Mouse (Mus musculus) liver, embryonic 12.5 days (tissue): ENCODE results near the gene Prss35. TPM values are rescaled to one million over a fixed set of nuclear protein-coding genes. Genes with fewer than 3 reads are reported as not detected.

Experiments used
- ATAC-seq: fragments of 200-750 bp; cut with Nextera tagmentation; 2 replicates; pipeline ENCODE4 v1.8.0; 2017; ENCODE audit warnings: moderate number of reproducible peaks, mild to moderate bottlenecking, moderate library complexity
- H3K27ac ChIP-seq: fragments of 300-500 bp; sonication (generic); 2 replicates; pipeline ENCODE4 v1.5.1; 2016; ENCODE audit warnings: mild to moderate bottlenecking
- H3K27me3 ChIP-seq: fragments of 300-500 bp; sonication (generic); replicated peaks from 2 replicates; pipeline ENCODE4 v1.6.1; 2016; ENCODE audit warnings: mild to moderate bottlenecking, moderate library complexity
- H3K36me3 ChIP-seq: fragments of 300-500 bp; sonication (generic); 2 replicates; pipeline ENCODE4 v1.6.1; 2016; ENCODE audit warnings: mild to moderate bottlenecking, moderate library complexity
- H3K4me1 ChIP-seq: fragments of 300-500 bp; sonication (generic); 2 replicates; pipeline ENCODE4 v1.6.1; 2016
- H3K4me2 ChIP-seq: fragments of 300-500 bp; sonication (generic); 2 replicates; pipeline ENCODE4 v1.6.1; 2016; ENCODE audit warnings: mild to moderate bottlenecking, moderate library complexity
- H3K4me3 ChIP-seq: fragments of 300-500 bp; sonication (generic); 2 replicates; pipeline ENCODE4 v1.5.1; 2016; ENCODE audit warnings: mild to moderate bottlenecking, moderate library complexity
- H3K9ac ChIP-seq: fragments of 300-500 bp; sonication (generic); 2 replicates; pipeline ENCODE4 v1.6.1; 2016; ENCODE audit warnings: mild to moderate bottlenecking, moderate library complexity
- H3K9me3 ChIP-seq: fragments of 300-500 bp; sonication (generic); replicated peaks from 2 replicates; pipeline ENCODE4 v1.6.1; 2016; ENCODE audit warnings: mild to moderate bottlenecking, moderate library complexity
- WGBS: fragments of 180-500 bp; shearing (Covaris S2); methylation state at CpG from one replicate; pipeline ENCODE4 v1.1.7; 2016; ENCODE audit not compliant: insufficient replicate concordance; 5-methylcytosine and 5-hydroxymethylcytosine counted together
- polyA plus RNA-seq: library from polyadenylated mRNA; unstranded; fragments of >200 nt; fragmentation: Nextera tagmentation; extraction: Ambion mirVana; gene quantifications from 2 replicates; pipeline ENCODE4 v1.2.1, GENCODE M21; 2016

Prss35 gene
- polyA plus RNA-seq, 1 experiment from 2014 or later, result 0.58 TPM

- no peaks in the 10 kb centered on the region for H3K4me1 ChIP-seq
These were observed 26.9 kb upstream of the Prss35 start for GRCm38 (mm10) chr9:86716540-86716939.

GRCm38 (mm10) chr9:86717119-86717518 lies 26.3 kb upstream of the Prss35 start:
- H3K27ac ChIP-seq, result no peak overlapping the region
- no peaks in the 10 kb centered on the region for H3K9me3 ChIP-seq
- H3K36me3 ChIP-seq, result no peaks in the 10 kb centered on the region
- H3K4me1 ChIP-seq, result no peaks in the 10 kb centered on the region
- H3K4me2 ChIP-seq, result no peak overlapping the region
- no peak for ATAC-seq
- H3K27me3 ChIP-seq, result no peaks in the 10 kb centered on the region
- H3K4me3 ChIP-seq, result no peak overlapping the region
- no peak overlapping the region for H3K9ac ChIP-seq
- WGBS, result 62% methylated on average over 5 of the region's 5 CpGs

More at GRCm38 (mm10) chr9:86716540-86716939, 26.9 kb upstream of the Prss35 start:
- Histone ChIP-seq H3K27me3 (no peaks in the 10 kb centered on the region), H3K4me2 (no peak overlapping the region), H3K9me3 (no peaks in the 10 kb centered on the region), H3K36me3 (no peaks in the 10 kb centered on the region), H3K9ac (no peak overlapping the region), H3K27ac (no peak overlapping the region), H3K4me3 (no peak overlapping the region)
- no peak for ATAC-seq
- 37% methylated on average over 2 of the region's 2 CpGs for WGBS

- Histone ChIP-seq H3K4me3 (no peak overlapping the region), H3K9ac (no peak overlapping the region), H3K27me3 (no peaks in the 10 kb centered on the region), H3K4me1 (no peaks in the 10 kb centered on the region), H3K9me3 (no peaks in the 10 kb centered on the region), H3K27ac (no peak overlapping the region), H3K36me3 (no peaks in the 10 kb centered on the region), H3K4me2 (no peak overlapping the region)
- no peak for ATAC-seq
- 64% methylated on average over 5 of the region's 5 CpGs for WGBS
These were observed 23.2 kb upstream of the Prss35 start for GRCm38 (mm10) chr9:86720227-86720626.

GRCm38 (mm10) chr9:86720794-86721193 lies 22.7 kb upstream of the Prss35 start:
- no peaks in the 10 kb centered on the region for H3K9me3 ChIP-seq
- H3K27ac ChIP-seq, result no peak overlapping the region
- WGBS, result 48% methylated on average over 2 of the region's 2 CpGs

GRCm38 (mm10) chr9:86725066-86725465 lies 18.4 kb upstream of the Prss35 start:
- Histone ChIP-seq H3K36me3 (no peaks in the 10 kb centered on the region), H3K27me3 (no peaks in the 10 kb centered on the region), H3K4me2 (no peak overlapping the region), H3K4me1 (no peaks in the 10 kb centered on the region), H3K4me3 (no peak overlapping the region), H3K27ac (no peak overlapping the region), H3K9ac (no peak overlapping the region), H3K9me3 (no peaks in the 10 kb centered on the region)
- ATAC-seq, result no peak
- 78% methylated on average over 4 of the region's 4 CpGs for WGBS

More at GRCm38 (mm10) chr9:86720794-86721193, 22.7 kb upstream of the Prss35 start:
- no peaks in the 10 kb centered on the region for H3K4me1 ChIP-seq
- no peak overlapping the region for H3K9ac ChIP-seq
- no peak overlapping the region for H3K4me2 ChIP-seq
- no peak overlapping the region for H3K4me3 ChIP-seq
- no peak for ATAC-seq
- no peaks in the 10 kb centered on the region for H3K27me3 ChIP-seq
- H3K36me3 ChIP-seq, result no peaks in the 10 kb centered on the region

GRCm38 (mm10) chr9:86725604-86726380 lies 17.7 kb upstream of the Prss35 start:
- no peak overlapping the region for H3K4me2 ChIP-seq
- H3K9ac ChIP-seq, result no peak overlapping the region
- no peaks in the 10 kb centered on the region for H3K36me3 ChIP-seq
- WGBS, result 56% methylated on average over 7 of the region's 7 CpGs
- H3K4me3 ChIP-seq, result no peak overlapping the region
- H3K4me1 ChIP-seq, result no peaks in the 10 kb centered on the region
- ATAC-seq, result no peak
- no peaks in the 10 kb centered on the region for H3K9me3 ChIP-seq
- H3K27me3 ChIP-seq, result no peaks in the 10 kb centered on the region
- no peak overlapping the region for H3K27ac ChIP-seq

- no peaks in the 10 kb centered on the region for H3K9me3 ChIP-seq
- ATAC-seq, result no peak
- H3K4me3 ChIP-seq, result no peak overlapping the region
- H3K36me3 ChIP-seq, result no peaks in the 10 kb centered on the region
- no peak overlapping the region for H3K9ac ChIP-seq
- no peak overlapping the region for H3K27ac ChIP-seq
- WGBS, result 74% methylated on average over 5 of the region's 5 CpGs
- H3K4me1 ChIP-seq, result no peaks in the 10 kb centered on the region
- H3K27me3 ChIP-seq, result no peaks in the 10 kb centered on the region
- no peak overlapping the region for H3K4me2 ChIP-seq
These were observed 17.1 kb upstream of the Prss35 start for GRCm38 (mm10) chr9:86726381-86726720.

GRCm38 (mm10) chr9:86728214-86728814 lies 15.1 kb upstream of the Prss35 start:
- H3K27me3 ChIP-seq, result no peaks in the 10 kb centered on the region
- no peaks in the 10 kb centered on the region for H3K9me3 ChIP-seq
- H3K36me3 ChIP-seq, result no peaks in the 10 kb centered on the region
- H3K4me2 ChIP-seq, result no peak overlapping the region
- 64% methylated on average over 10 of the region's 10 CpGs for WGBS
- no peak for ATAC-seq
- H3K27ac ChIP-seq, result no peak overlapping the region
- no peak overlapping the region for H3K9ac ChIP-seq
- H3K4me3 ChIP-seq, result no peak overlapping the region
- no peaks in the 10 kb centered on the region for H3K4me1 ChIP-seq

GRCm38 (mm10) chr9:86729084-86729483 lies 14.4 kb upstream of the Prss35 start:
- H3K4me2 ChIP-seq, result no peak overlapping the region
- no peaks in the 10 kb centered on the region for H3K9me3 ChIP-seq
- no peak for ATAC-seq
- no peaks in the 10 kb centered on the region for H3K27me3 ChIP-seq
- no peak overlapping the region for H3K27ac ChIP-seq
- H3K9ac ChIP-seq, result no peak overlapping the region
- H3K4me1 ChIP-seq, result no peaks in the 10 kb centered on the region
- H3K4me3 ChIP-seq, result no peak overlapping the region
- WGBS, result 26% methylated on average over 1 of the region's 1 CpGs
- H3K36me3 ChIP-seq, result no peaks in the 10 kb centered on the region

- no peak overlapping the region for H3K27ac ChIP-seq
- H3K9ac ChIP-seq, result no peak overlapping the region
- H3K4me3 ChIP-seq, result no peak overlapping the region
- H3K27me3 ChIP-seq, result no peaks in the 10 kb centered on the region
- no peak overlapping the region for H3K4me2 ChIP-seq
- no peak for ATAC-seq
- no peaks in the 10 kb centered on the region for H3K4me1 ChIP-seq
- 63% methylated on average over 3 of the region's 3 CpGs for WGBS
- H3K9me3 ChIP-seq, result no peaks in the 10 kb centered on the region
- H3K36me3 ChIP-seq, result no peaks in the 10 kb centered on the region
These were observed 13.6 kb upstream of the Prss35 start for GRCm38 (mm10) chr9:86729811-86730210.

GRCm38 (mm10) chr9:86734357-86734756 lies 9.1 kb upstream of the Prss35 start:
- H3K27me3 ChIP-seq, result no peaks in the 10 kb centered on the region

GRCm38 (mm10) chr9:86734795-86735194 lies 8.7 kb upstream of the Prss35 start:
- H3K27ac ChIP-seq, result no peak overlapping the region
- H3K4me1 ChIP-seq, result no peaks in the 10 kb centered on the region
- H3K27me3 ChIP-seq, result no peaks in the 10 kb centered on the region
- WGBS, result 65% methylated on average over 9 of the region's 9 CpGs
- H3K4me2 ChIP-seq, result no peak overlapping the region
- H3K36me3 ChIP-seq, result no peaks in the 10 kb centered on the region
- no peak for ATAC-seq
- H3K9ac ChIP-seq, result no peak overlapping the region
- no peak overlapping the region for H3K4me3 ChIP-seq
- no peaks in the 10 kb centered on the region for H3K9me3 ChIP-seq

More at GRCm38 (mm10) chr9:86734357-86734756, 9.1 kb upstream of the Prss35 start:
- no peak overlapping the region for H3K4me3 ChIP-seq
- no peak overlapping the region for H3K4me2 ChIP-seq
- no peaks in the 10 kb centered on the region for H3K9me3 ChIP-seq
- no peaks in the 10 kb centered on the region for H3K36me3 ChIP-seq
- no peak overlapping the region for H3K27ac ChIP-seq
- ATAC-seq, result no peak
- no peaks in the 10 kb centered on the region for H3K4me1 ChIP-seq
- H3K9ac ChIP-seq, result no peak overlapping the region
